Mouse (Mus musculus): ENCODE data around the gene Pawr.
A peak's percentile ranks its signal among the peaks of the same experiment; 100 is the strongest.
"Not testable (repeated sequence)": the region's sequence is repeated elsewhere in the genome, so short reads cannot be mapped to it uniquely, and the experiment has no call there.

The Pawr gene

DNA sequence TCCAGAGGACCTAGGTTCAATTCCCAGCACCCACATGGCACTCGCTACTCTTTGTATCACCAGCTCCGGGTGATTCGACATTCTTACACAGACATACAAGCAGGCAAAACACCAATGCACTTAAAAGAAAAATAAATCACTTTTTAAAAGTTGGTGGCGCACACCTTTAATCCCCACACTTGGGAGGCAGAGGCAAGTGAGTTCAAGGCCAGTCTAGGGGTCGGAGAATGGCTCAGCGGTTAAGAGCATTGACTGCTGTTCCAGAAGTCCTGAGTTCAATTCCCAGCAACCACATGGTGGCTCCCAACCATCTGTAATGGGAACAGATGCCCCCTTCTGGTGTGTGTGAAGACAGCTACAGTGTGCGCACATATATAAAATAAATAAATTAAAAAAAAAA lies 16.7 kb upstream of the Pawr start:
- no peak for DNase-seq

DNA sequence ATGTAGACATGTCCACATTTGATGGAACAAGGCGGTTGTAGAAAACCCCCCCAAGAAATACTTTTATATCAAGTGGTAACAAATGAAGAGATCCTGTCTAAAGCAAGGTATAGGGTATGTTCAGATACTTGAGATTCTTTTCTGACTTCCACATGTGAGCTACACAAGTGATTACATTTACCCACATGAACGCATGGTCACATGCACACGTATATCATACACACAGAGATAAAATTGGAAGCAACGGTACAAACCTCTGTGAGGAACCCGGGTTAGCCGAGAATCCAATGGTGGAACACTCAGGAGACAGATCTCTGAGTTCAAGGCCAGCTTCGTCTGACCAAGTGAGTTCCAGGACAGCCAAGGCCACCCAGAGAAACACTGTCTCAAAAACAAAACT lies 3.6 kb upstream of the Pawr start:
- DNase-seq: no peak

DNA sequence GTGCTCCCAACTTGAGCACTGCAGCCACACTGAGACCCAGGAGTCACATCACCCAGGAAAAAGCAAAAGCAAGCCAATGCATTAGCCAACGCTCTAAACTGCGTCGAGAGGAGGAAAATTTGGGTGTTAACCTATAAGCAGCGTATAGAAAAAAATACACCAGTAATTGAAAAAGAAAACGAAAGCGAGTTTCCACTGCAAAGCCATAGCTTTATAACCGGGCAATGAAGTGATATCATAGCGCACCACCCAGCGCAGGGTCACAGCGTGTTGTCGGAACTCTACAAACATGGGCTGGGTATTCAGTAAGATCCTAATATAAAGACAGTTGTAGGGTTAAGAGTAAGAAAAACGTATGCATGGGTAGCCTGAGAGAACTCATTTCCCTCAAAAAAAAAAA lies 2.9 kb upstream of the Pawr start:
- no peak for DNase-seq

DNA sequence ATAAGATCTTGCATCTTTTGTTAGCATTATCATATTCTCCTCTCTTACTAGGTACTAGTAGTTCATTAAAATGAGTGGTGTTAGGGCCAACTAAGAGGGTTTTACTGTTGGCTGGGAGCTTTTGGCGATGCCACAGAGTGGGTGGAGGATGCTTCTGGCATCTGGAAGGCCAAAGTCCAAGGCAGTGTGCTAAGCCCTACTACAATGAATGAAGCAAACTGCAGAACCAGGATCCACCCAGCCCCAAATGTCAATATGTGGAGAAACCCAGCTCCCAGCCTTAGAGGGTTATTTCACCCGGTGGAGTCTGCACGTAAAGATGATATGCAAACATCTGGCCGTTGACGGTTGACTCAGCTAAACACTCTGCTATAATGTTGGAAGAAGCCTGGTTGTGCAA lies 2.1 kb upstream of the Pawr start:
- DNase-seq: no peak

DNA sequence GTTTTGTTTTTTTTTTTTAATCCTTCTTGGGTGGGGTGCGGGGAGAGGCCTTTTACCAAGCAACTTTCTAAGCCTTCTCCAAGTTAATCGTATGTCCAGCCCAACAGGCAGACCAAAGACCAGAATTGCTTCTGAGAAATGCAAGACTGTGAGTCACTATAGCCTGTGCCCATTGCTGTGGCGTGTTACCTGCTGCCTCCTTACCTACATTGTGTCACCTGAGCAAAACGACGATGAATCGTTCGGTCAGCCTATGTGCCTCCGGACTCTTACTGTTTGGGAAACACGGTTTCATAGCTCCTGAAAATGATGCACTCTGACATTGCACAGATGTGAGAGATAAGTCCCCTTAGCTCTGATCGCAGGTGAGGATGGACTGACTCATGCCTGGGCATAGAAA lies 957 bp upstream of the Pawr start:
- DNase-seq: peak; percentile 24

DNA sequence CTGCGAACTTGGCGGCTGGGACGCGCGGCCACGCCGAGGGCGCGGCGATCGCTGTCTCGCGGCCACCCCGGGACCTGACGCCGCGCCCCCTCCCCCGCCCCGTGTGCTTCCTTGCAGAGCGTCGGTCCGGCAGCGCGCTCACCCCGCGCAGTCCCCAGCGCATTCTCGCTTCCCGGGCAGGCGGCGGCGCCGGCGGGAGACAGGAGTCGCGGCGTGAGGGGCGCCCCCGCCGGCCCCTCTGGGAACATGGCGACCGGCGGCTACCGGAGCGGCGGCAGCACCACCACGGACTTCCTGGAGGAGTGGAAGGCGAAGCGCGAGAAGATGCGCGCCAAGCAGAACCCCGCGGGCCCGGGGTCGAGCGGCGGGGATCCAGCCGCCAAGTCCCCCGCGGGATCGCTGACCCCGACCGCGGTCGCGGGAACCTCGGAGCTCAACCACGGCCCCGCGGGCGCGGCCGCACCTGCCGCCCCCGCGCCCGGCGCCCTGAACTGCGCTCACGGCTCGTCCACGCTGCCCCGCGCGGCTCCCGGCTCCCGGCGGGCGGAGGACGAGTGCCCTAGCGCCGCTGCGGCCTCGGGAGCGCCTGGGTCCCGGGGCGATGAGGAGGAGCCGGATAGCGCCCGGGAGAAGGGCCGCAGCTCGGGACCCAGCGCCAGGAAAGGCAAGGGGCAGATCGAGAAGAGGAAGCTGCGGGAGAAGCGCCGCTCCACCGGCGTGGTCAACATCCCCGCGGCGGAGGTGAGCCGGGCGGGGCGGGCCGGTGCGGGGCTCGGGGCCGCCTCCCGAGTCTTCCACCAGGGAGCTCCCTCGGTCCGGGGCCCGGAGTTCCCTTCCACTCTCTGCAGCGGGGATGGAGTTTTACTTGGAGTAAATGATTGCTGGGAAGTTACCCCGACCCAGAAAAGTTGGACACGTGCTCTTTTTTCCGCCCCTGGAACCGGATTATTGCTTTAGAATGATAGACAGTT lies 935 bp downstream of the Pawr start:
- peak; percentile 83 for DNase-seq

DNA sequence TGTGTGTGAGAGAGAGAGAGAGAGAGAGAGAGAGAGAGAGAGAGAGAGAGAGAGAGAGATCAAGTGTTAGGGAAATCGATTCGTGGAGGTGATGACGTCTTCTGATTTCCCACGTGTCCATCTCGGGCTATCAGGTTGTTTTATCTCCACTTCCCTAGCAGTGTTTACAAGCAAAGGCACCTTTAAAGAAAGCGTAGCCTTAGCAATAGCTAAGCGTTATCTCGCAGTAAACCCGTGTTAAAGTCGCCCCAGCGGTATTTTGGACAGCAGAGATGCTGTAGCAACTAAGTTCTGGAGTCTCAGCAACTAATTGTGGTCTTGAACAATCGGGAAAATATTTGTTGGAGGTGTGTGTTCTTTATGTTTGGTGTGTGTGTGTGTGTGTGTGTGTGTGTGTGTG lies 1.7 kb downstream of the Pawr start:
- no peak for DNase-seq

DNA sequence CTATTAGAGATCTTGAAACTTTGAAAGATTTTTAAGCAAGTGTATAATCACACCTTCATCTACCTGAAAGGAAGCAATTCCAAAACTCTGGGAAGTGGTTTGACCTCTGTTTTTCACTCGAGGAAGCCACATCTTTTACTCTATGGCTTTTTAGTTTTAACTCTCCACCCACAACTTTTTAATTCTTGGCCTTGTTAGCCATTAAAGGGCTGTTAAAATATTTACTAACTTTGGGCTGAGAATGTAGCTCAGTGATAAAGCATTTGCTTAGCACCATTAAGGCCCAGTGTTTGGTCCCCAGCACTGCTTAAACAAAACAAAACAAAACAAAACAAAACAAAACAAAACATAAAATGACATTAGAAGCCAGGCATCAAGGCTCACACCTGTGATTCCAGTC lies 2.2 kb downstream of the Pawr start:
- no peak for DNase-seq

DNA sequence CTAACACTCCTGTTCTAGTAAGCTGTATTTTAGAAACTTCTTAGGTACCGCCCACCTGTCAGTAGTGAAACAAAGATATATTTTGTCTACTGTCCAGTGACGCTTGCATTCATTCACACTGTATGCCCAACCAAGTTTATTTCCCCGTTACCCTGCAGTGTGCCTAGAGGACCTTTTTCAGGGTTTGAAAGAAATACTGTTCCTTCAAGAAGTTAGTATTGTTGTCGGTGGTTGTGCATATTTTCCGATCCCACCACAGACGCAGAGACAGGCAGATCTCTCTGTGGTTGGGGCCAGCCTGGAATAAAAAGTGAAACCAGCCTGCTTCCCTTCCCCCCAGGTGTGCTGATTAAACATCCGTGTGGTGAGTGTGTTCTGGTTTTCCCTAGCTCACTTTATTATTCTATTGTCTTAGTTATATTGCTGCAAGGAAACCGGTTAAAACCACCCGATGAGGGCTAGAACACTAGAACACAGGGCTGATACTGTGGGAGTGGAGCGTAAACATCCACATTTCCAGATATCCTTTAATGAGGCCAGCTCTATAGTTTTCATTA lies 3.9 kb downstream of the Pawr start:
- DNase-seq: no peak

DNA sequence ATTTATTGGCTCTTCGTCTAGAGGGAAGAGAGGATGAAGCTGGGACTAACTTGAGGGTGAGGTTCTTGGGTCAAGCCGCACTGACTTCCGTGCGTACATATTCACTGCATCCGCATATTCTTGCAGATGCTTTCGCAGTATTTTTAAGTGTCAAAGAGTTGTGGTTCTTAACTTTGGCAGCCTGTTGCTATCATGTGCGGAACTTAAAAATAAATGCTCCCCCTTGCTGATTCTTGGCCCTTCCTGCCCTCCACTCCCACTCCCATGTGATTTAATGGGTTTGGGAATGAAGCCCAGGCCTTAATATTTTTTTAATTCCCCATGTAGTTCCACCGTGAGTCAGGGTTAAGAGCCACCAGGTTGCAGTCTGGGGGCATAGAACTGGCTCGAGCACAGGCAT lies 4.7 kb downstream of the Pawr start:
- no peak for DNase-seq

DNA sequence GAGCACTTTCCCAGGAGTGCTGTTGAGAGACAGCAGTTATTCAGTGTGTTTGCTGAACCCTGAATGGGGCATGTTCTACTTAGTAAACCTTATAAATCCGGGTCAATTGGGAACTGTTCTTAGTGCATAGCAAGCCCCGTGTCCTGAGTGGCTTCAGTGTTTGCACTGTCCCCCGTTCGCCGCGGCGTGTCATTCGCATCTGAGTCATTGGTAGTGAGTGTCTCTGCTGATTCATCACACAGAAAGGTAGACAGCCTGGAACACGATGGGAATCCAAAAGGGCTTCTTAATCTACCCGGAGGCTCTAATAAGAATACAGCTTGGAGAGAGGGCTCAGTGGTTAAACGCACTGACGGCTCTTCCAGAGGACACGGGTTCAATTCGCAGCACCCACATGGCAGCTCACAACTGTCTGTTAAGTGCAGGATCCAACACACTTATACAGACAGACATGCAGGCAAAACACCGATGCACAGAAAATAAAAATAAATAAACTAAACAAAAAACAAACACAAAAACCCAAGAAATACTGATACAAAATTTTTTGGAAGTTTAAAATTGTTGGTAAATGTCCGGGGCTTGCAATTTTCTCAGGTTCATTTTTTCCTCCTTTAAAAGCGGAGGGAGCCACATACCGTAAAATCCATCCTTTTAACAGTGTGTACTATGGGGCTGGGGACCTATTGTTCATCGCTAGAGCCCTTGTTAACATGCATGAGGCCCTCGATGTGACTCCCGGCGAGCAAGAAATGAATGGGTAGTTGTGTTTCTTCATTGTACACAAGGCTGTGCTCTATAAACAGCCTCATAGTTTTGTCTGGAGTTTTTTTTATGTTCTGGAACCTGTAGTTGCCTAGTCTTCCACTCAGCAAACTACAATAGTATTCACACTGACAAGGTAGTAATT lies 6.4 kb downstream of the Pawr start:
- peak; percentile 51 for DNase-seq

DNA sequence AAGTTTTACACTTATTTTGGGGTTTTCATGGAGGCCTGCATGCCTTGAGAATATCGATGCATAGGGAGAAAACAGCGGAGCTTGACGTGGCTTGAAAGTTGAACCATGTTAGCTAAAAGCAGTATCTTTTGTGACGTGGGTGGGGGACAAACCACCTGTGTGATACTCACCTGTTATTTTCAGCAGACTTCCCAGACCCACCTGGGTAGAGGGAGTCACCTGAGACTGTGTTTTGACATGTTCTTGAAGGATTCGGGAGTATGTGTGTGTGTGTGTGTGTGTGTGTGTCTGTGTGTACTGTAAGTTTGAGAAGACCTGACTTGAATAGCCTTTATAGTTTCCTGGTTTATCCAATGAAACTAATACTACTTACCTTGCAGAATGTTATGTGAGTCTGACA lies 7.2 kb downstream of the Pawr start:
- DNase-seq: no peak

DNA sequence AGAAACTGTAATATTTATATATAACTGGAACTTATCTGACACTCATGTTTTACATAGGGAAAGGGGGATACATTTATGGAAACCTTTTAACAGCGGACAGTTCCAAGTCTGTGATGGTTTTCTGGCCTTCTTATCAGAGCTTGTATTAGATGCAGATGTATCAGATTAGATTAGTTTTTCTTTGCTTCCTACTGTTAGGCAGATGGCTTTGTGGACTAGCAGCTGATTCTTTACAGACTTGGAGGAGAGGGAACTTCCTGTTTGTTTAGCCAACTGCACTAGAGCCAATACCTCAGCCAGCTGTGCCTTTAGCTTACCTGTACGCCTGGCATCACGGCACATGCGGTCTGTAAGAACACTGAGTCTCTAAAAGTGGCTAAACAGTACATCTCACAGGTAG lies 8.0 kb downstream of the Pawr start:
- DNase-seq: no peak

DNA sequence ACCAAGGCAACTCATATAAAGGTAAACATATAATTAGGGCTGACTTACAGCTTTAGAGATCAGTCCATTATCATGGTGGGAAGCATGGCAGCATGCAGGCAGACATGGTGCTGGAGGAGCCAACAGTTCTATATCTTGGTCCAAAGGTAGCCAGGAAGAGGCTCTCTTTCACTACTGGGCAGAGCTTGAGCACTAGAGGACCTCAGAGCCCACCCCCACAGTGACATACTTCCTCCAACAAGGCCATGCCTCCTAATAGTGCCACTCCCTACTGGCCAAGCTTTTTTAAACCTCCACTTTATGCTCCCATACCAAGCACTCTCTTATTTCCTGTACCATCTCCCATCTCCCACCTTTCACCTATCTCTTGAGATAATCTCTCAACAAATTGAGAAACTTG lies 11.8 kb downstream of the Pawr start:
- no peak for DNase-seq

DNA sequence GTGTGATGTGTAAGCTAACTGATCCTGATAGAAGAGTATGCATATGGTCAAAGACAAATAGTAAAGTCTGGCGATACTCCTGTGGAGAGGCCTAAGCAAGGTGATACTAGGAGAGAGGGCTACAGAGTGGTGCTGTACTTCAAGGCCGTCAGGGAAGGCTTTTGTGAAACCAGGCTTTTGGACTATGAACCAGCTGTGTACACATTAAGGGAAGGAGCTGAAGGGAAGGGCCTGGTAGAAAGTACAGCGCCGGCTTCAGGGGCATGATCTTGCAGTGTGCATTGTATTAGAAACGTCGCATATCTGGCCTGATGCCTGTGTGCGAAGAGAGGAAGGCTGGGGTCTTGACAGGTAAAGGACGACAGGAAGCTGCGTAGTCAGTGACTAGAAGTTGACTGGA lies 13.2 kb downstream of the Pawr start:
- DNase-seq: no peak

DNA sequence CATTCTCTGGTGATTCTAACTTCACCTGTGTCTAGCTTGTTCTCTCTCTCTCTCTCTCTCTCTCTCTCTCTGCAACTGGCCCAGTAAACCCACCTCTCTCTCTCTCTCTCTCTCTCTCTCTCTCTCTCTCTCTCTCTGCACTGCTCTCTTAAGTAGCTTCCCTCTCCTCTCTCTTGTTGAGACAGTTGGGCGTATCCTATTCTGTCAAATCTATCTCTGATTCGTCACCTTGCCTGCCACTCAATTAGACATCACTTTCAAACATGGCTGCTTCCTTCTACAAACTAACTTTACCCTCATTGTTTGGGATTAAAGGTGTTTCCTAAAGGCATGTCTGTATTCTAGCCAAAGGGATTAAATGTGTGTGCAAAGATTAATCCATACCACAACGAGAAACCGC lies 14.4 kb downstream of the Pawr start:
- DNase-seq: not testable (repeated sequence)

DNA sequence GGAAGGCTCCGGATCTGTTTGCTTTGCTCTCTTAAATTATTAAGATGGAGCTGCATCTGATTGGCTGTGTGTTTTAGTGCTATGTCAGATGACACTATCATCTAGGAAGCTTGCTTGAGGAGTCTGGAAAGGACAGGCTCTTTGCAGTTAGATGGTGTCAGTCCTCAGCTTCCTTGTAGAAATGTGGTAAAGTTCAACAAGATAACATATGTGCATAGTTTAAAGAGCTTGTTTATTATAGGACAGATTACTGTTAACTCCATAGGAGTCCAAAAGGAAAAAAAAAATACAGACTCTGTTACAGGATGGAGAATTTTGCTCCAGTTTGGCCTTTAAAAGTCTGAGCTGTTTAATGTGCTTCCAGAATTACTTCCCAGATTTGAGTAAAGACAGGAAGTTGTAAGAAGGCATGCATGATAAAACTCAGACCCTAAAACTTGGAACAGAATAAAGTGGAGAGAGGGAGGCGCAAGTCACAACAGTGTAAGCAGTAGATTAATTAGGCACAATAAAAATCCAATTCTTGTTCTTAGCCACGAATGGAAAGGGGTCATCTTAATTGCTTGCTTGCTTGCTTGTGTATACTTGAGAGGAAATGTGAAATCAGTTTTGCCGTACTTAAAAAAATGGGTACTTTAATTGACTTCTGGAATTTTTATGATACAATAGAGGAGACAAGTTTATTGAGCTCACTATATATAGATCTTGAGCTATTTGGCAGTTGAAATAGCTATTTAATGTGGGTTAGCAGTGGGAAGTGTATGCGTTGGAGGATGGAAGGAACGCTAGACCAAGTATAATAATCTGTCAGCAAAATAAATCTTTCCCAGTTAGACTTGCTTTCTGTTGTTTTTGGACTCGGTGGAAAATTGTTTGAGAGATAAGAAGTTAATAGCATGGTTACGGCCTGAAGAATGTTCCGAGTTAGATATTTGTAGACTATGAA lies 18.5 kb downstream of the Pawr start:
- DNase-seq: no peak

DNA sequence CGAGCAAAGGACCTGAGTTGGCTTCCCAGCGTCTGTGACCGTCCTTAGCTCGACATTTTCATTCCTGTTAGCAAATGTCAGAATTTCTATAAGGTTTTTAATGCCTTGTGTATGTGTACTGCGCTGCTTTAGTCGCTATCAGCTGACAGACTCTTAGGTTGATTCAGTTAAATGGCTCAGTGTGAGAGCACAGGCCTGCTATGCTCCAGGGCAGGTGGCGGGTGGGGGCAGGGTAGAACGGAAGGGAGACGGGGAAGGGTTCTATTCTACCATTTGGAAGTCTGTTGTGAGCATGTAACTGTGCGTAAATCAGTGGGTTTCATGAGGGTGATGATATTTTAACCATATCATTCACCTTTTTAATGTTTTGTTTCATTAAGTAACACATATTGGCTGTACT lies 21.0 kb downstream of the Pawr start:
- no peak for DNase-seq

DNA sequence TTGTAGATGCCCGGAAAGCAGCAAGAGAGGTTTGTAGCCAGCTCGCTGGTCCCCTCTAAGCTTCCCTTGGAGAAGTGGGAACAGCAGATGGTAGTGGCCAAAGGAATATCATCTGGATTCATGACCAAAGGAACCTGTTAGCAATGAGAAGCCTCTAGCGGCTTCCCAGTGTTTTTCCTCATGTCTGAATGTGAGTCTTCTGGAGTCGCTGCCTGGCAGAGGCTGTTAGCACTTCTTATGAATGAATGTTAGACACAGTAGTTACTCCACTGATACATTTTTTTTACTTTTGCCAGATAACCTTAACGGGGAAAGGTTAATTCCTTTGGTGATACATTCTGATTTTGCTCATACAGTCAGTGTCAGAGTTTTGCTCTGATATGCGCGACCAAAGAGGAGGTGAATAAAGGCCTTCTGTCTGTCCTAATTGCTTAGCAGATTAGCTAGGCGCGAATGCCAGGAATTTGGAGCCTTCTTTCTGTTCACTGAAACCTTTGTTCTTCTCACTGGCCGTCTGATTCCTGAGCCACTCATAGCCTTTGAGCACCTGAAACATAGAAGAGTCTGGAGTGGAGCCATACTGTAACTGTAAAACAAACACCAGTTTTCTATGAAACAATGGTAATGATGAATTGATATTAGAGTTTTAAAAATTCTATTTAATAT lies 22.9 kb downstream of the Pawr start:
- DNase-seq: peak; percentile 80

DNA sequence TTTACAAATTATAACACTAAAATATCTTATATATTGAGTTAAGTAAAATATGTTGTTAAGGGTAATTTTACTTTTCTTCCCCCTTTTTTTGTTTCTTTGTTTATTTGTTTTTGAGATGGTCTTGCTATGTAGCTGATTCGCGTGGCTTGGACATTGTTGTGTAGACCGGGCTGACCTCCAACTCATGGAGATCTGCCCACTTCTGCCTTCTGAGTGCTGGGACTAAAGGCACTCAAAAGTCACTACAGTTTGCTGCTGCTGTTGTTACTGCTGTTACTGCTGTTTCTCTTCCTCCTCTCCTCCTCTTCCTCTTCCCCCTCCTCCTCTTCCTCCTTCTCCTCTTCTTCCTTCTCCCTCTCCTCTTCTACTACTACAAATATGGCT lies 23.5 kb downstream of the Pawr start:
- no peak for DNase-seq

DNA sequence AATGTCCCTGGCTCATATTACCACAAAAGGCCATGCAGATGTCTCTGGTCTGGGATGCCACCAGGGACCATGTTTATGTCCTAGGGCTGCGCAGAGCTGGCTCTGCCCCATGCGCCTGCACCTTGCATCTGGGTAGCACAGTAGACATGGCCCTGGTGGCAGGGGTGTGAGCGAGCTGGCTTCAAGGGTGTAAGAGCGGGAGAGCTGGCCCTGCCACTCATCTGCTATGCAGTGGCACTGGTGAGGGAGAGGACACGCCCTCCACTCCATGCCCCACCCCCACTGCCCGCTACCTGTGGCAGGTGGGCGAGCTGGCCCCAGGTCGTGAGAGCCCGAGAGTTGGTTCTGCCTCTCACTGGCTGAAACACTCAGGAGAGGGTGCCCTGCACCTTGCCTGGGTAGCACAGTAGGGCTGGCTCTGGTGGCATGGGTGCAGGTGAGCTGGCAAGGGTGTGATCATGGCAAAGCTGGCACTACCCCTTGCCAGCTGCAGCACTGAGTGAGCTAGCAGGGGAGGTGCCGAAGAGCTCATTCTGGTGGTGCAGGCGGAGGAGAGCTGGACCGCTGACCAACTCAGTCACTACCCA lies 24.8 kb downstream of the Pawr start:
- no peak for DNase-seq

DNA sequence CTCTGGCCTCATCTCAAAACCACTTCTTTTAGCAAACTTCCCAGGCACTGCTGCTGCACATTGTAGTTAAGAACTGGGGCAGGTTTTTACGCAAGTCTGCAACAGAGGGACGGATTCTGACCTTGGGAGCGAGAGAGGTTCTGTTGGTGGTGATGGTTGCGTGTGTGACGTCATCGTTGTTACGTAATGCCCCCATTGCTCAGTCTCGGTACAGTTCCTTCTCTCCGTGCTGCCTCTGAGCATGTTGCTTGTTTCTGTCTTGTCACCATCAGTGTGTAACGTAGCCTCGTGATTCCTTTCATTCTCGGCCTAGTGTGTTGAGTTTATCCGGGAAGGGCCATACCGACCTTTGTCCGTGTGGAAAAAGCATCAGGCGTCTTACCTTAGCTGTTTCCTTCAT lies 28.1 kb downstream of the Pawr start:
- DNase-seq: no peak

All from retina, postnatal 1 day (tissue).